Mouse (Mus musculus): Measurements from ENCODE around the gene Zfp84. TPM values are rescaled to one million over a fixed set of nuclear protein-coding genes. Genes with fewer than 3 reads are reported as not detected.
"Not testable (repeated sequence)": the region's sequence is repeated elsewhere in the genome, so short reads cannot be mapped to it uniquely, and the experiment has no call there.

Zfp84 gene
- polyA plus RNA-seq (2015; fragmentation: Nextera tagmentation; extraction: Ambion mirVana): 3.5 and 4.9 TPM in 2 replicates

GRCm38 (mm10) chr7:29768090-29768900 is at the start of gene Zfp84:
Zfp84 (plus strand) TSS chr7:29768552.
- Histone ChIP-seq H3K27ac (peak within 1 kb of the TSS; percentile 63), H3K36me3 (peaks cover 20% of the 10 kb centered on the region), H3K9me3 (replicated peaks) (no peaks in the 10 kb centered on the region), H3K9ac (peak within 1 kb of the TSS; percentile 75), H3K27me3 (no peaks in the 10 kb centered on the region), H3K4me3 (replicated peaks) (peak within 1 kb of the TSS; percentile 73), H3K4me2 (peak within 1 kb of the TSS; percentile 70), H3K4me1 (replicated peaks) (peaks cover 27% of the 10 kb centered on the region)
- under 1% methylated on average over 32 of the region's 32 CpGs for WGBS (ENCODE audit: insufficient replicate concordance)
- DNase-seq (peak; percentile 83), ATAC-seq (ENCODE audit: low read depth) (peak; percentile 94)

GRCm38 (mm10) chr7:29725461-29726142 is 42.8 kb upstream of the Zfp84 start:
- not testable (repeated sequence) for H3K4me3 ChIP-seq (replicated peaks); H3K27me3 ChIP-seq; ATAC-seq (ENCODE audit: low read depth); H3K36me3 ChIP-seq; H3K9ac ChIP-seq; H3K27ac ChIP-seq; H3K4me2 ChIP-seq; DNase-seq; H3K4me1 ChIP-seq (replicated peaks); H3K9me3 ChIP-seq (replicated peaks)
- WGBS (ENCODE audit: insufficient replicate concordance): 20% methylated on average over 17 of the region's 17 CpGs

DNA sequence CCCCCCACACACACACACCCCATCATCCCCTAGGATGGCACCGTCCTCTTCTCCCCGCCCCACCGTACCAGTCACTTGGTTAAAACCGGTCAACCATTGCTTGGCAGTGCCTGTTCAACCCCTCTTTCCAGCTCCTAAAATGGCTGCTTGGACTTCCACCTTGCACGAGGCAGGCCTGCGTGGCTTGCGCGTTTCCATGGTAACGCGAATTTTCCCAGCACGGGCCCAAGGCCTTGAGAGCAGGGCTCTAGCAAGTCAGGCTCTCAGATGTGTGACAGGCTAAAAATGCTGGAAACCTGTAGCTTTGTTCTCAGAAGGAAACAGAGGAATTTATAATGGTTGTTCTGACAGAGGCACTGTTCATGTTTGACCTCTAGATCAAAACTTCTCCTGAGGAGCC is 41.5 kb upstream of the Zfp84 start, which contains the start of gene Catsperg2:
Gene Catsperg2, minus strand, starts transcription at position 173 of the 400 bp plus-strand sequence.
- not testable (repeated sequence) for H3K36me3 ChIP-seq; DNase-seq; H3K27me3 ChIP-seq; H3K4me1 ChIP-seq (replicated peaks); H3K4me3 ChIP-seq (replicated peaks); H3K9me3 ChIP-seq (replicated peaks); H3K27ac ChIP-seq; H3K4me2 ChIP-seq; H3K9ac ChIP-seq; ATAC-seq (ENCODE audit: low read depth)
- 50% methylated on average over 11 of the region's 11 CpGs for WGBS (ENCODE audit: insufficient replicate concordance)

DNA sequence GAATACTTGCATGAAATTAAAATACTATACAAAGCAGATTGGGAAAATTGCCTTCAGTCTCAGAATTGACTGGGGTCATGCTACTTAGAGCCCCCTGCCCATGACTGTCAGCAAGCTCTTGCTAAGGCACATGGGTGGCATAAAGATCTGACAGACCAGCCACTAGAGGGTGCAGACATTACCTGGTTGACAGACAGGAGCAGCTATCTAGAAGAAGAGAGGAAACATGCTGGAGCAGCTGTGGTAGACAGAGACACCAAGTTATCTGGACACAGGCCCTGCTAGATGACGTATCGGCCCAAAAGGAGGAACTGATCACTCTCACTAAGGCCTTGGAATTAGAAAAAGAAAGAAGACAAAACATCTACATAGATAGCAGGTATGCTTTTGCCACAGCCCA is 40.3 kb upstream of the Zfp84 start:
- Histone ChIP-seq H3K4me1 (replicated peaks) (no peaks in the 10 kb centered on the region), H3K9me3 (replicated peaks) (peaks cover 19% of the 10 kb centered on the region), H3K9ac (no peak overlapping the region), H3K27me3 (no peaks in the 10 kb centered on the region), H3K4me2 (no peak overlapping the region), H3K27ac (no peak overlapping the region), H3K4me3 (replicated peaks) (no peak overlapping the region), H3K36me3 (no peaks in the 10 kb centered on the region)
- WGBS (ENCODE audit: insufficient replicate concordance): 55% methylated on average over 2 of the region's 2 CpGs
- ATAC-seq (ENCODE audit: low read depth) (no peak), DNase-seq (no peak)

- no peak overlapping the region for H3K4me3 ChIP-seq (replicated peaks)
- DNase-seq (no peak), ATAC-seq (ENCODE audit: low read depth) (no peak)
- no peak overlapping the region for H3K4me2 ChIP-seq
- H3K4me1 ChIP-seq (replicated peaks): no peaks in the 10 kb centered on the region
- H3K36me3 ChIP-seq: no peaks in the 10 kb centered on the region
- 60% methylated on average over 3 of the region's 3 CpGs for WGBS (ENCODE audit: insufficient replicate concordance)
- H3K9ac ChIP-seq: no peak overlapping the region
- H3K27ac ChIP-seq: no peak overlapping the region
- 0 out of 2 replicates have a peak, but pooled peaks cover 3% of the 10 kb centered on the region for H3K9me3 ChIP-seq (replicated peaks)
- H3K27me3 ChIP-seq: no peaks in the 10 kb centered on the region
Measured at GRCm38 (mm10) chr7:29742258-29742657, 26.1 kb upstream of the Zfp84 start.

DNA sequence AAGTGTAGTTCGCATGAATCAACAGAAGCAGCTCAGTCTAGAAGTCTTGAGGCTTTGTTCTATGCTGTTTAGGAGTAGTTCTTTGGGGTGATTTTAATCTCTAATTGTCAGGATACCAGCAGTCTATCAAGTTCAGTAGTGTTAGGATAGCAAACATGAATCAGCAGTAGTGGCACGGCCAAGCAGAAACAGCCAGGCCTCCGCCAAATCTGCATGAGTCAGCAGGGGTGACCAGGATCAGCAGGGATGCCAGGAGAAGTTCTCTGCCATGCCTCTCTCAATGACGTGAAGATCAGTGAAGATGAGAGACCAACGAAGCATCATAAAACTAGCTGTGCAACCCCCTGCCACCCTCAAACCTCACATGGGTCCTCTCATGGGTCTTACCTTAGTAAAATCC is 7.9 kb upstream of the Zfp84 start:
- Histone ChIP-seq H3K4me1 (replicated peaks) (no peaks in the 10 kb centered on the region), H3K4me3 (replicated peaks) (no peak overlapping the region), H3K36me3 (no peaks in the 10 kb centered on the region), H3K9me3 (replicated peaks) (peaks cover 7% of the 10 kb centered on the region; the same call in 1 of the 2 replicates), H3K4me2 (no peak overlapping the region), H3K9ac (no peak overlapping the region), H3K27me3 (no peaks in the 10 kb centered on the region), H3K27ac (no peak overlapping the region)
- ATAC-seq (ENCODE audit: low read depth): no peak
- WGBS (ENCODE audit: insufficient replicate concordance): 71% methylated on average over 5 of the region's 5 CpGs
- DNase-seq: no peak

DNA sequence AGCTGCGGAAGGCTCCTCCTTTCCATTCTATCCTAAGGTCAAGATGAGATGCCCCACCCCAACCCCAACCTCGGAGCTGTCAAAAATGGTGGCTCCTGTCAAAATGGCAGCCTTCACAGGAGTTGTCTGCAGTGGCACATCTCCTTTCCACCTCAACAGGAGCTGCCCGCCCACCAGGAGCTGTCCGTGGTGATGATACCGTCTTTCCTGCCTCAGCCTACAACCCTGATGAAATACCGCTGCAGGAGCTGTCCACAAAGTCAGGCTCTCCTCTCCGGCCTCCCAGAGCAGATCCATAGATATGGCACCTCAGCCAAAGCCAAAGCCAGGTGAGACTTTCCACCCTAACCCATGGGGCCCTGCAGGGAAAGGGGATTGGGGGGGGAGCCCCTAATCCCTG is 3.6 kb upstream of the Zfp84 start:
- Histone ChIP-seq H3K36me3 (no peaks in the 10 kb centered on the region), H3K27me3 (no peaks in the 10 kb centered on the region), H3K9me3 (replicated peaks) (no peaks in the 10 kb centered on the region), H3K9ac (no peak overlapping the region), H3K4me2 (no peak overlapping the region), H3K4me1 (replicated peaks) (peaks cover 17% of the 10 kb centered on the region), H3K27ac (no peak overlapping the region), H3K4me3 (replicated peaks) (no peak overlapping the region)
- 65% methylated on average over 7 of the region's 7 CpGs for WGBS (ENCODE audit: insufficient replicate concordance)
- no peak for DNase-seq
- ATAC-seq (ENCODE audit: low read depth): no peak

DNA sequence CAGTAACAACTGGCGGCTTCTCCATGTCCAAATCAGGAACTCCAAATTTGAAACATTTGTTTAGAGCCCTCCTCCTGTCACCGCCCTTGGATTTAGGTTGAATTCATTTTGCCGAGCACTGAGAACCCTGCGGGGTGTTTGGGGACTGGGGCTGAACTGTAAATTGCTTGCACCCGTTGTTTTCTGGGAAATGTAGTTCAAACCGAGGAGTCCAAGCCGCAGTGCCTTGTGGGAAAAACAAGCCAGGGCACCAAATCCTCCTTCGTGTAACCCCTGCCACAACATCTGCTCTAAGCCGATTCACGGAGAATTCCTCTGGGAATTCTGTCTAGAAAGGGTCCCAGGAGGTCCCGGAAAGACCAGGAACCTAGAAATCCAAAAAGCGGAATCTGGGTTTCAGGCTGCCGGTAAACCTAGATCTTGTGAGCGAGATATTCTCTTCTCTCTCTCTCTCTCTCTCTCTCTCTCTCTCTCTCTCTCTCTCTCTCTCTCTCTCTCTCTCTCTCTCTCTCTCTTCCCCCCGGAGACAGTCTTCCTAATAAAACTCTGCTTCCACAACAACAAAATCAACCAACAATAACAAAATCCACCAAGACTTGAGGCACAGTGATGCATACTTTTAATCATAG is 1.2 kb upstream of the Zfp84 start:
- Histone ChIP-seq H3K27ac (no peak overlapping the region), H3K4me3 (replicated peaks) (peak overlapping the region; percentile 73), H3K4me1 (replicated peaks) (peaks cover 27% of the 10 kb centered on the region), H3K4me2 (peak overlapping the region; percentile 70), H3K9me3 (replicated peaks) (no peaks in the 10 kb centered on the region), H3K36me3 (peaks cover 11% of the 10 kb centered on the region), H3K9ac (peak overlapping the region; percentile 71), H3K27me3 (no peaks in the 10 kb centered on the region)
- DNase-seq (peak; percentile 63), ATAC-seq (ENCODE audit: low read depth) (peak; percentile 46)
- WGBS (ENCODE audit: insufficient replicate concordance): 1% methylated on average over 15 of the region's 15 CpGs

DNA sequence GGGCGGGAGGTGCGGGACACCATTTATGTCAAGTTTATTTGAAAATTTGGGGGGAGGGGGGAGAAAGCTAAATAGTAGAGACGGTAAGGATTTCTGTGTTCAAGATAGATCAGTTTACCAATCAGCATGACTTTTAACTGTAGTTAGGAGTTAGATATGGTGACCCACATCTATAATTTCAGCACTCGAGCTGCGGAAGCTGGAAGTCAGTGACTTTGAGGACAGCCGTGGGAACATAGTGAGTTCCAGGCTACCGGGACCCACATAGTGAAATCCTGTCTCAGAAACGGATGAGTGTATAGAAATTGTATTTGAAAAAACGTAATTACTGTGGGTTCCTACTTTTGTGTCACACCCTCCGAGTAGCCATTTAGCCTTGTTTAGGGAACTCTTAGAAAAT is 628 bp downstream of the Zfp84 start:
- Histone ChIP-seq H3K27ac (peak overlapping the region; percentile 63), H3K4me2 (peak overlapping the region; percentile 70), H3K9ac (peak overlapping the region; percentile 75), H3K4me3 (replicated peaks) (peak overlapping the region; percentile 73), H3K36me3 (peaks cover 27% of the 10 kb centered on the region), H3K27me3 (no peaks in the 10 kb centered on the region), H3K9me3 (replicated peaks) (no peaks in the 10 kb centered on the region), H3K4me1 (replicated peaks) (peaks cover 27% of the 10 kb centered on the region)
- WGBS (ENCODE audit: insufficient replicate concordance): 1% methylated on average over 10 of the region's 10 CpGs
- ATAC-seq (ENCODE audit: low read depth) (no peak), DNase-seq (no peak)

DNA sequence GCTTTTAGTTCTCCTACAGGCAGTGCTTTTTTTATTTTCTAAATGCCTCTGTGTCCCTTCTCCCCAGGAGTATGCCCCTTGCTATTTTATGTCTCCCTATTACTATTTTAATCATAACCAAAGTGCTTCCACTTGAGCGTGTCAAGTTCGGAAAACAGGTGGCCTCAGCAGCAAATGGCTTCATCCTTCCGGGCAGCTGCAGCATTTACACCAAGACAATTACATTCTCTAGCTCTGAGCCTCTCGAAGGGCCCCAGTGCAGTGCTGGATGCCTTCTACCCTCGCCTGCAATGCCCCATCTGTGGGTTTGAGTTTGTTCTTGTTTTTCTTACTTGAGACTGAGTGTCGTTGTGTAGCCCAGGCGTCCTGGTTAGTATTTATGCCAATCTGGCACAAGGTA is 5.2 kb downstream of the Zfp84 start:
- Histone ChIP-seq H3K36me3 (peaks cover 72% of the 10 kb centered on the region), H3K27me3 (no peaks in the 10 kb centered on the region)
- 82% methylated on average over 7 of the region's 7 CpGs for WGBS (ENCODE audit: insufficient replicate concordance)

DNA sequence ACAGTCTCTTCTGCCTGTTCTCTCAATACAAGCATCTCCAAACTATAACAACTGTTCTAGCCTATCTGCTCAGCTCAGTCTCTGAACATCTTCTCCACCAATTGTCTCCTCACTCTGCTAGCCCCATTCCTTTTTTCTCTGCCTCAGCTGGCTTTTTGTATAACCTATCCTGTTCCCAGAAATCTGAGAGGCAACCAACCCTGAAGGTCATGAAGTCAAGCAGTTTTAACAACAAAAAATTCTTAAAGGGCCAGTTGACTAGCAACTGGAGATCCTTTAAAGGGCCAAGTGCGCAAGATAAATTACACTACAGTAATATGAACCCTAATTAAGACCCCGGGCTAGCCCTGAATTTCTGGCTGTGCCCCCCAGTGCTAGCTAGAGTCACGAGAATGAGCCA is 6.0 kb downstream of the Zfp84 start:
- no peaks in the 10 kb centered on the region for H3K27me3 ChIP-seq
- ATAC-seq (ENCODE audit: low read depth) (no peak), DNase-seq (no peak)
- H3K36me3 ChIP-seq: peaks cover 77% of the 10 kb centered on the region
- H3K27ac ChIP-seq: no peak overlapping the region
- peaks cover 11% of the 10 kb centered on the region for H3K9me3 ChIP-seq (replicated peaks)
- WGBS (ENCODE audit: insufficient replicate concordance): 83% methylated on average over 3 of the region's 3 CpGs
- peaks cover 13% of the 10 kb centered on the region for H3K4me1 ChIP-seq (replicated peaks)
- H3K9ac ChIP-seq: no peak overlapping the region
- H3K4me2 ChIP-seq: no peak overlapping the region
- no peak overlapping the region for H3K4me3 ChIP-seq (replicated peaks)

More for the DNA sequence above, 5.2 kb downstream of the Zfp84 start:
- no peak for ATAC-seq (ENCODE audit: low read depth)
- Histone ChIP-seq H3K9me3 (replicated peaks) (peaks cover 11% of the 10 kb centered on the region), H3K4me1 (replicated peaks) (peaks cover 16% of the 10 kb centered on the region), H3K9ac (no peak overlapping the region), H3K4me2 (no peak overlapping the region), H3K4me3 (replicated peaks) (no peak overlapping the region), H3K27ac (no peak overlapping the region)
- no peak for DNase-seq

All from liver, embryonic 13.5 days (tissue).